Mouse (Mus musculus) liver, adult 10 weeks (tissue): ENCODE data around the gene Gm10491. TPM values are rescaled to one million over a fixed set of nuclear protein-coding genes. Genes with fewer than 3 reads are reported as not detected.

Experiments
- polyA plus RNA-seq: library from polyadenylated mRNA; stranded (reverse); fragments of 350-450 nt; fragmentation: Illumina TruSeq; extraction: RNeasy Lipid Tissue Mini Kit (QIAGEN cat#74804); gene quantifications from one replicate; pipeline ENCODE4 v1.2.3, GENCODE M21; 2014; ENCODE audit warnings: low read depth, low replicate concordance

Gene Gm10491
- polyA plus RNA-seq: not detected

GRCm38 (mm10) chrX:7907735-7908134 is at the start of gene Gm10491:
Gene Gm10491, minus strand, starts transcription at chrX:7907835.

DNA sequence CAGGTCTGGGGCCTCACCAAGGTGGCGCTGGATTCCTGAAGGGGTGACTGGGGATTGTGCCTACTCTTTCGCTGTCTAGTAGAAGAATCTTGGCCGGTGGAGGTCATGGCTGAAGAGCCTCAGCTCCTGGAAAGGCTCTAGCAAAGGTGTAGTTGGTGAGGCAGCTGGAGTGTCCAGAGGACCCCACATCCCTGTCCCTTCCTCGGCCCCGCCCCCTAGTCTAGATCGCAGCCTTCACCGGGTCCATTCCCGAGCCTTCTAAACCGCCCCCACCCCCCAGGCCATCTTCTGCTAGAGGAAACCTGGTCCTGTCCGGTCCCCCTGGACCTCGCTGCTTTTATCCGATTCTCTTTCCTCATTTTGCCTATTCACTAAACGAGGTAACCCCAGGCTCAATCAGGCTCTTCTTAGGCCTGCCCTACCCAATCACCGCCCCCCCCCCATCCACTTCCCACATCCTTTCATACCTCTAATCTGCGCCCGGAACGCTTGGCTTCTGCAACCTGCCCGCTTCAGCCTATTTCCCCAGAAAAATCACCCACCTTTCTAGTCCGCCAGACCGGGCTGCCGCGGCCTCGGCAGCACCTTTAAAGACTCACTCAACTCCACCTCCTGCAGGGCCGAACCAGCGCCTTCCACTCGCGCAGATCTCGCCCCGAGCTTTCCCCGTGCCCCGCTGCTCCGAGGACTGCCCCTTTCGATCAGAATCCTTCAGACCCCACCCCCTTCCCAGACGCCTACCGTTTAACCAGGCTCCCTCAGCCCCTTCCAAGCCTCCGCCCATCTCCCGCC is 39.7 kb upstream of the Gm10491 start, which contains the start of gene Hdac6:
Hdac6 (minus strand) TSS at position 782 of the 792 bp plus-strand sequence.

DNA sequence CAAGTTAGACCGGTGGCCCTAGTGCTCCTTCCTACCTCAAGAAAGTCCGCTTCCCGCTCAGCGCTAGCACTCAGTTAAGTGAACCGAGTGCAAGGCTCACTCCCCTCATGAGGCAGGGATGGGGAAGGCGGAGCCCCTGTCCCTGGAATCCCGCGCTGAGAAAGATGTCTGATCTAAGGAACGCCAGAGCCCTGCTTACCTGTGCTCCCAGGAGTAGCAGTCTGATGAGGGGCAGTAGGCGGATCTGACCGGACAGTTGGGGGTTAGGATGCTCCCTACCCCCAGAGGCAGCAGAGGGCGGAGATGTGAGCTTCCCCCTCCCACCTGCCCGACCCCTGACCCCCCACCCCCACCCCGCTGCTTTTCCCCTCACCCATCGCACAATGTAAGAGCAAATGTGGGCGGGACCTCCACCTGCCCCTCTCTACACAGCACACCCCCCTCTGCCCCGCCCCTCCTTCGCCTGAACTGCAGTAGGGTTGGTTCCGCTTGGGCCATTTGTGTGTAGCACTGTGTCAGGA is 20.7 kb upstream of the Gm10491 start, which contains the start of gene Eras:
Eras (minus strand) TSS at position 338 of the 521 bp plus-strand sequence.

GRCm38 (mm10) chrX:7919601-7920383 is 12.2 kb upstream of the Gm10491 start, which contains the start of gene Pcsk1n:
Gene Pcsk1n, plus strand, starts transcription at chrX:7919822.

DNA sequence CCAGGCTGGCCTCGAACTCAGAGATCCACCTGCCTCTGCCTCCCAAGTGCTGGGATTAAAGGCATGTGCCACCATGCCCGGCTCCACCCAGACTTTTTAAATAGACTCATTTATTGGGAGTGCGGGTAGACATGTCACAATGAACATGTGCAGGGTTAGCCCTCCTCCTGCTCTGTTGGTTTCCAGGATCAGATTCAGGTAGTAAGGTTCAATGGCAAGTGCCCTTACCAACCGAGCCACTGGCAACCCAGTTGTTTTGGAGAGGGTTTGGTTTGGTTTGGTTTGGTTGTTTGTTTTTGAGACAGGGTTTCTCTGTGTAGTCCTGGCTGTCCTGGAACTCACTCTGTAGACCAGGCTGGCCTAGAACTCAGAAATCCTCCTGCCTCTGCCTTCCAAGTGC is 1.6 kb upstream of the Gm10491 start, which contains the start of gene Gm10490:
Gm10490 (plus strand) TSS at position 301 of the 400 bp plus-strand sequence.

DNA sequence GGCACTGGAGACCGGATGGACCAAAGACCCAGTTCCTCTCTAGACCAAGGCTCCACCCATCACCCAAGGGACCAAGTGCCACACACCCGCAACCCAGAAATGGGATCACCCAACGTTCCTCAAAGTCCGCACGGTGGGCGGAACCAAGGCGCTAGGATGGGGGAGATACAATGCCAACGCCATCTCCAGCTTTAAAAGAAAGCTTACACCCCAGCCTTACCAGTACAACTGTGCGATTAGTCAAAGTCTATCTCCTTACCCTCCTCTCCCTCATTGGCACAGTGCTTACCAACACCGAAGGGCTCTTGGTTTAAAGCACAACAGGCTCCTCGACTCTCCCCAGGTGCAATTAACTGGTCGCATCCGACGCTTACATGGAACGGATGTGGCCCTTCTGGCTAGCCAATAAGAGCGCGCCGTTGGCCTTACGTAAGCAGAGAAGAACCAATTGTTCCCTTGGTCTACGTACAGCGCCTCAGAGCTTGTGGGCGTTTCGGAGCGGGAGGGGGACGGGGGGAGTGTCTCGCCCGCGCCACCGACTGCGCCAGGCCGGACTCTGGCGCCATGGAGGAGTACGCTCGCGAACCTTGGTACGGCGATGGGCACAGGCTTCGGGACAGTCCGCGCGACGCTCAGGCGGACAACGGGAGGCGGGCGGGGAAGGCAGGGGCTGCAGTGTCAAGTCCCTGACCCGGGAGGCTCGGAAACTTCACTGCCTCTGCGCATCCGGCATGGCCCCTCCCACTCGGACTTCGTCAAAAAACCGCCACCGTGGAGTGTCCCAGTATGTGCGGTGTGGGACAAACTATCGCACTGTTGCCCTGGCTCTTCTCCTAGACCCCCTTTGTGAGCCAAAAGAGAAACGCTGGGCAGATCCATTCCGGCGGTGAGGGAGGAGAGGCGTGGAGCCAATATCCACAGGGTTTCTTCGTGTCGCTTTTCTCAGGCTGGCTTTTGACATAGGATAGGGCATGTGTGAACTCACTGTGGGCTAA is 8.5 kb downstream of the Gm10491 start, which contains the start of the genes Pqbp1 and Timm17b:
Pqbp1 (minus strand) TSS at position 390 of the 995 bp plus-strand sequence.
Timm17b (plus strand) TSS at position 478 of the 995 bp plus-strand sequence.

DNA sequence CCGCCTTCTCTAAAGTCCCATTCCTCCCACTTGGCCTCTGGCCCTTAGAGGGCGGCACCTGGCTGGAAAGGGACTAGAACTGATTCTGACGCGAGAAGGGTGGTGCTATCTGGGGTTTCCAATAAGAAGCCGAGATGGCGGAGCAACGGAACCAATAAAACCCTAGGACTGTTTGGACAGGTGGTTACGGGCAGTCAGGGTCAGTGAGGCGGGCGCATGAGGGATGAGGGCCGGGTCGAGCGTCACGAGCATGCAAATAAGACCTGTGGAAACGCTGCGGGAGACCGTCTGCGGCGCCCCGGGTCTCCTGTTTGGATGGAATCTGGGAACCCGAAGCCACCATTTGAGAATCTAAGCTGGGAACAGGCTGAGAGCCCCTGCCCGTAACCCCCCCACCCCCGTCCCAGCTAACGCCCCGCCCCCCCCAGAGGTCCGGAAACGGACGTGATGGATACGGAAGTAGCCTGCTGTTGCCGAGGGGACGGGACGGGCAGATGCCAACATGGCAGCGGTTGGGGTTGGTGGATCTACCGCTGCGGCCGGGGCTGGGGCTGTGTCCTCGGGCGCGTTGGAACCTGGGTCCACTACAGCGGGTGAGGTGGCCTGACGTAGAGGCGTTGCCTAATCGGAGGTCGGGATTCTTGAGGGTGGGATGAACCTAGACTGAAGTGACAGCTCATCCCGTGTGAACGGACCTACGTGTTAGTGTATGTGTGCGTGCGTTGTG is 23.6 kb downstream of the Gm10491 start, which contains the start of gene Slc35a2:
Slc35a2 (plus strand) TSS at position 188 of the 727 bp plus-strand sequence.

GRCm38 (mm10) chrX:7878007-7878419 is 29.6 kb downstream of the Gm10491 start, which contains the start of gene Pim2:
Gene Pim2, plus strand, starts transcription at chrX:7878262.

Other genes with a start within 250 kb of the Gm10491 start
- gene Plp2, start 236.4 kb downstream of the Gm10491 start, polyA plus RNA-seq: 1.5 TPM
- gene Magix, start 226.6 kb downstream of the Gm10491 start, polyA plus RNA-seq: 4.8 TPM
- 18.2 TPM for gene Gpkow, start 210.7 kb downstream of the Gm10491 start, polyA plus RNA-seq
- 12.3 TPM for gene Wdr45, start 193.5 kb downstream of the Gm10491 start, polyA plus RNA-seq
- gene Gm45208, start 185.6 kb downstream of the Gm10491 start, polyA plus RNA-seq: not detected
- 2.0 TPM for gene Praf2, start 179.4 kb downstream of the Gm10491 start, polyA plus RNA-seq
- gene Ccdc120, start 156.9 kb downstream of the Gm10491 start, polyA plus RNA-seq: 0.26 TPM
- 4.8 TPM for gene Tfe3, start 145.3 kb downstream of the Gm10491 start, polyA plus RNA-seq
- gene Gripap1, start 118.1 kb downstream of the Gm10491 start, polyA plus RNA-seq: 16.7 TPM
- not detected for gene Kcnd1, start 85.5 kb downstream of the Gm10491 start, polyA plus RNA-seq
- gene Otud5, start 66.5 kb downstream of the Gm10491 start, polyA plus RNA-seq: 24.3 TPM
- gene Pim2, start 29.6 kb downstream of the Gm10491 start, polyA plus RNA-seq: 2.3 TPM
- 3.7 TPM for gene Slc35a2, start 23.8 kb downstream of the Gm10491 start, polyA plus RNA-seq
- gene Pqbp1, start 8.6 kb downstream of the Gm10491 start, polyA plus RNA-seq: 13.4 TPM
- 4.2 TPM for gene Timm17b, start 8.5 kb downstream of the Gm10491 start, polyA plus RNA-seq
- not detected for gene Gm10490, start 1.7 kb upstream of the Gm10491 start, polyA plus RNA-seq
- gene Pcsk1n, start 12.0 kb upstream of the Gm10491 start, polyA plus RNA-seq: not detected
- gene Eras, start 20.8 kb upstream of the Gm10491 start, polyA plus RNA-seq: not detected
- gene Hdac6, start 40.1 kb upstream of the Gm10491 start, polyA plus RNA-seq: 2.6 TPM
- not detected for gene Gata1, start 70.2 kb upstream of the Gm10491 start, polyA plus RNA-seq
- 0.93 TPM for gene Glod5, start 110.7 kb upstream of the Gm10491 start, polyA plus RNA-seq
- gene Suv39h1, start 166.9 kb upstream of the Gm10491 start, polyA plus RNA-seq: 3.0 TPM
- gene Was, start 182.7 kb upstream of the Gm10491 start, polyA plus RNA-seq: 0.48 TPM
- gene Wdr13, start 225.1 kb upstream of the Gm10491 start, polyA plus RNA-seq: 17.7 TPM
- 91.4 TPM for gene Rbm3, start 238.0 kb upstream of the Gm10491 start, polyA plus RNA-seq